Mouse (Mus musculus) urinary bladder, postnatal 0 days (tissue): ENCODE data around the gene Zbtb21. TPM values are rescaled to one million over a fixed set of nuclear protein-coding genes. Genes with fewer than 3 reads are reported as not detected.

ENCODE experiments used
- polyA plus RNA-seq: library from polyadenylated mRNA; unstranded; fragments of >200 nt; fragmentation: Nextera tagmentation; extraction: Ambion mirVana; gene quantifications from 2 replicates; pipeline ENCODE4 v1.2.1, GENCODE M21; 2015

Gene Zbtb21
- 6.4 and 8.2 TPM in 2 replicates for polyA plus RNA-seq

GRCm38 (mm10) chr16:97962151-97962948 lies at the start of gene Zbtb21, which contains the start of gene C2cd2:
Gene Zbtb21, minus strand, starts transcription at chr16:97962622.
Gene C2cd2, minus strand, starts transcription at chr16:97962598.

DNA sequence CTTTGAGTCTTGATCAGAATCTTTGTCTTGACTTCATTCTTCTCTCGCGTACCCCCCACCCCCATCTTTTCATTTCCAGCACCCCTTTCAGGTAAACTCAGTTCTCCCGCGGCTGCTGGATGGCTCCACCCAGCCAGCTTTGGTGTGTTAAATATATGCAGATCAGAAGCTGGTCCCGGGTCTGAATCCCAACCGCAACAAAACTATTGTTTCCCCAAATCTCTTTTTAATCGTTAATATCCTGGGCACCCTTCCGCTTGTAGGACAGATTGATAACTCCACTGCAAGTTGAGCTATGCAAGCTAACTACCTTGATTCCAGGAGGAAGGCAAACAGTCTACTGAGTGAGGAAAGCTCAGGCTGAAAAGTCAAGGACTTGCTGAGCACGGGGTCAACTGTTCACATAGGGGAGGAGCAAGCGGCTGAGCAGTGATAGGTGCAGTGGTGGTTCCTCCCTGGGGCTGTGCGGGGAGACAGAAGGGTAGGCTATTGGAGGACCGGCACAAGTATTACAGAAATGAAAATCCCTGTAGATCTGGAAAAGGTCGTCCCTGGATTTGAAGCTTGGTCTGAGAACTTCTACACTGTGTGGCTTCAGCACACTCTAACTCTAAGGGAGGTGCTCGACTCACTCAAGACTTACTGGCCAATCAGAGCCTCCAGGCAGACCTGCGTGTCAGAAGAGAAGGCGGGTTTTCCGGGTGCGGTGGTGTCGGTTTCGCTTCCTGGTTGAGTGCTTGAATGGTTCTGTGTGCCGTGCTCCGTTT lies 34.4 kb upstream of the Zbtb21 start, which contains the start of gene B230307C23Rik:
Gene B230307C23Rik, plus strand, starts transcription at position 700 of the 767 bp plus-strand sequence.

Other genes with a start within 250 kb of the Zbtb21 start
- 19.4 and 20.4 TPM in 2 replicates for gene Ripk4, start 198.8 kb downstream of the Zbtb21 start, polyA plus RNA-seq
- 3.5 and 3.9 TPM in 2 replicates for gene Prdm15, start 110.8 kb downstream of the Zbtb21 start, polyA plus RNA-seq
- 22.7 and 28.2 TPM in 2 replicates for gene C2cd2, start within 50 bp of the Zbtb21 start, polyA plus RNA-seq
- 17.0 and 19.6 TPM in 2 replicates for gene B230307C23Rik, start 34.7 kb upstream of the Zbtb21 start, polyA plus RNA-seq
- gene A630089N07Rik, start 119.8 kb upstream of the Zbtb21 start, polyA plus RNA-seq = 4.0 and 4.6 TPM in 2 replicates